Mouse (Mus musculus) CH12.LX (cell line): Measurements from ENCODE around the gene Hip1. TPM values are rescaled to one million over a fixed set of nuclear protein-coding genes. Genes with fewer than 3 reads are reported as not detected.

ENCODE experiments used
- DNase-seq: peaks from one replicate; pipeline ENCODE4 v3.0.0-alpha.2; 2013; ENCODE audit errors: extremely low read depth
- H3K27ac ChIP-seq: 2 replicates; pipeline ENCODE4 v1.5.1; 2012; ENCODE audit warnings: low read depth, mild to moderate bottlenecking, control low read depth, moderate library complexity; ENCODE audit not compliant: insufficient read depth
- H3K27me3 ChIP-seq: replicated peaks from 2 replicates; pipeline ENCODE3; 2012; ENCODE audit warnings: inconsistent platforms
- H3K36me3 ChIP-seq, 2 experiments: replicated peaks in 1 of 2; 2 replicates each; pipeline versions ENCODE3 to v1.6.1; 2012; ENCODE audit warnings: inconsistent platforms in 1 of 2, low read length in 1 of 2, mild to moderate bottlenecking in 1 of 2, mixed read lengths in 1 of 2, moderate library complexity in 1 of 2; ENCODE audit not compliant: control insufficient read depth in 1 of 2, insufficient read depth in 1 of 2
- H3K4me1 ChIP-seq, 2 experiments: 2 replicates each; pipeline ENCODE4 v1.6.1; 2012; ENCODE audit warnings: inconsistent platforms in 1 of 2, moderate library complexity in 1 of 2; ENCODE audit not compliant: insufficient read depth in 2 of 2, control insufficient read depth in 1 of 2
- H3K4me2 ChIP-seq: 2 replicates; pipeline ENCODE4 v1.6.1; 2012; ENCODE audit warnings: low read depth, mild to moderate bottlenecking, control low read depth; ENCODE audit not compliant: poor library complexity, insufficient read depth, severe bottlenecking
- H3K4me3 ChIP-seq, 3 experiments: fragments of 150-350 bp in 1 of 3; sonication (generic) in 1 of 3; replicated peaks in 1 of 3; 2 replicates each; pipeline versions ENCODE3 to v1.5.1; 2011 to 2012; ENCODE audit warnings: low read depth in 2 of 3, low read length in 2 of 3, mild to moderate bottlenecking in 2 of 3, moderate library complexity in 2 of 3, control low read depth in 1 of 3, improper control_type of control experiment in 1 of 3, inconsistent platforms in 1 of 3, mixed read lengths in 1 of 3; ENCODE audit not compliant: poor library complexity in 1 of 3
- H3K79me2 ChIP-seq: replicated peaks from 2 replicates; pipeline ENCODE4 v1.6.1; 2012; ENCODE audit warnings: mild to moderate bottlenecking, moderate library complexity; ENCODE audit not compliant: control insufficient read depth, poor library complexity, insufficient read depth, severe bottlenecking; ENCODE audit errors: extremely low read depth
- H3K9ac ChIP-seq: 2 replicates; pipeline ENCODE4 v1.6.1; 2012; ENCODE audit warnings: low read depth, mild to moderate bottlenecking, control low read depth, moderate library complexity; ENCODE audit not compliant: insufficient read depth
- H3K9me3 ChIP-seq: replicated peaks from 2 replicates; pipeline ENCODE3; 2012; ENCODE audit warnings: low read length, inconsistent platforms, mixed read lengths
- BHLHE40 ChIP-seq: IDR thresholded peaks from 2 replicates; pipeline ENCODE4 v1.6.1; 2011; ENCODE audit warnings: mild to moderate bottlenecking, low read depth, low read length, improper control_type of control experiment
- CHD1 ChIP-seq: IDR thresholded peaks from 2 replicates; pipeline ENCODE4 v1.6.1; 2012; ENCODE audit warnings: low read depth, low read length, improper control_type of control experiment, inconsistent platforms
- CHD2 ChIP-seq: IDR thresholded peaks from 2 replicates; pipeline ENCODE4 v1.6.1; 2011; ENCODE audit warnings: low read length, improper control_type of control experiment
- CTCF ChIP-seq, 2 experiments: IDR thresholded peaks in 1 of 2; conservative IDR thresholded peaks in 1 of 2; 2 replicates each; pipeline ENCODE4 v1.5.1; 2011 to 2012; ENCODE audit warnings: low read depth in 2 of 2, low read length in 2 of 2, improper control_type of control experiment in 1 of 2, inconsistent platforms in 1 of 2, mild to moderate bottlenecking in 1 of 2, moderate library complexity in 1 of 2
- E2F4 ChIP-seq: IDR thresholded peaks from 2 replicates; pipeline ENCODE4 v1.6.1; 2011; ENCODE audit warnings: low read depth, low read length, improper control_type of control experiment; ENCODE audit not compliant: insufficient replicate concordance
- ELF1 ChIP-seq: IDR thresholded peaks from 2 replicates; pipeline ENCODE4 v1.6.1; 2014; ENCODE audit warnings: low read depth, mild to moderate bottlenecking, inconsistent platforms, low read length, improper control_type of control experiment
- EP300 ChIP-seq: IDR thresholded peaks from 2 replicates; pipeline ENCODE4 v1.6.1; 2011; ENCODE audit warnings: low read length, improper control_type of control experiment
- ETS1 ChIP-seq: conservative IDR thresholded peaks from 2 replicates; pipeline ENCODE4 v1.6.1; 2012; ENCODE audit warnings: low read depth, mild to moderate bottlenecking, inconsistent platforms, low read length, improper control_type of control experiment, moderate library complexity
- GABPA ChIP-seq: IDR thresholded peaks from 2 replicates; pipeline ENCODE4 v1.6.1; 2012; ENCODE audit warnings: low read depth, low read length, improper control_type of control experiment, inconsistent platforms; ENCODE audit not compliant: insufficient replicate concordance
- HCFC1 ChIP-seq: IDR thresholded peaks from 2 replicates; pipeline ENCODE4 v1.6.1; 2012; ENCODE audit warnings: low read depth, mild to moderate bottlenecking, inconsistent platforms, low read length, improper control_type of control experiment
- IRF4 ChIP-seq: IDR thresholded peaks from 2 replicates; pipeline ENCODE4 v1.6.1; 2014; ENCODE audit warnings: low read depth, mild to moderate bottlenecking, inconsistent platforms, low read length, improper control_type of control experiment
- JUND ChIP-seq: conservative IDR thresholded peaks from 2 replicates; pipeline ENCODE4 v1.6.1; 2011; ENCODE audit warnings: low read depth, low read length, improper control_type of control experiment
- KAT2A ChIP-seq: IDR thresholded peaks from 2 replicates; pipeline ENCODE4 v1.6.1; 2012; ENCODE audit warnings: low read length, improper control_type of control experiment, inconsistent platforms; ENCODE audit not compliant: insufficient replicate concordance
- MAFK ChIP-seq: IDR thresholded peaks from 2 replicates; pipeline ENCODE4 v1.6.1; 2011; ENCODE audit warnings: low read length, improper control_type of control experiment; ENCODE audit not compliant: insufficient replicate concordance
- MAX ChIP-seq: IDR thresholded peaks from 2 replicates; pipeline ENCODE4 v1.6.1; 2011; ENCODE audit warnings: low read length, improper control_type of control experiment
- MEF2A ChIP-seq: IDR thresholded peaks from 2 replicates; pipeline ENCODE4 v1.6.1; 2014; ENCODE audit warnings: low read depth, mild to moderate bottlenecking, inconsistent platforms, low read length, improper control_type of control experiment, borderline replicate concordance
- NELFE ChIP-seq: IDR thresholded peaks from 2 replicates; pipeline ENCODE4 v1.6.1; 2011; ENCODE audit warnings: low read depth, low read length, improper control_type of control experiment
- NRF1 ChIP-seq: IDR thresholded peaks from 2 replicates; pipeline ENCODE4 v1.6.1; 2014; ENCODE audit warnings: low read depth, mild to moderate bottlenecking, inconsistent platforms, low read length, improper control_type of control experiment, moderate library complexity
- RAD21 ChIP-seq: IDR thresholded peaks from 2 replicates; pipeline ENCODE4 v1.6.1; 2011; ENCODE audit warnings: low read depth, mild to moderate bottlenecking, low read length, improper control_type of control experiment, moderate library complexity
- RCOR1 ChIP-seq: conservative IDR thresholded peaks from 2 replicates; pipeline ENCODE4 v1.6.1; 2012; ENCODE audit warnings: low read depth, mild to moderate bottlenecking, inconsistent platforms, low read length, improper control_type of control experiment
- SIN3A ChIP-seq: IDR thresholded peaks from 2 replicates; pipeline ENCODE4 v1.6.1; 2012; ENCODE audit warnings: low read length, improper control_type of control experiment, inconsistent platforms
- SMC3 ChIP-seq: IDR thresholded peaks from 2 replicates; pipeline ENCODE4 v1.6.1; 2011; ENCODE audit warnings: low read depth, low read length, improper control_type of control experiment
- USF1 ChIP-seq: IDR thresholded peaks from 2 replicates; pipeline ENCODE4 v1.6.1; 2014; ENCODE audit warnings: low read depth, mild to moderate bottlenecking, inconsistent platforms, low read length, improper control_type of control experiment
- USF2 ChIP-seq: conservative IDR thresholded peaks from 2 replicates; pipeline ENCODE4 v1.6.1; 2011; ENCODE audit warnings: low read depth, low read length, improper control_type of control experiment
- ZKSCAN1 ChIP-seq: IDR thresholded peaks from 2 replicates; pipeline ENCODE4 v1.6.1; 2012; ENCODE audit warnings: low read depth, inconsistent platforms, low read length, improper control_type of control experiment, borderline replicate concordance
- ZMIZ1 ChIP-seq: IDR thresholded peaks from 2 replicates; pipeline ENCODE4 v1.6.1; 2012; ENCODE audit warnings: low read depth, mild to moderate bottlenecking, inconsistent platforms, low read length, improper control_type of control experiment
- ZNF384 ChIP-seq: IDR thresholded peaks from 2 replicates; pipeline ENCODE4 v1.6.1; 2012; ENCODE audit warnings: low read depth, low read length, improper control_type of control experiment, inconsistent platforms
- dilution Hi-C: fragments of 300-500 bp; cut with MboI; formaldehyde crosslinking; loops from 2 replicates; pipeline ENCODE4 v1.14.3; 2020; ENCODE audit warnings: low sequenced_read_pairs; ENCODE audit not compliant: extremely low pct_unique_long_range_greater_than_20kb, extremely low pct_ligation_motif_present
- in situ Hi-C: fragments of 300-500 bp; cut with MboI; formaldehyde crosslinking; loops from 3 replicates; pipeline ENCODE4 v1.14.3; 2019; ENCODE audit warnings: low sequenced_read_pairs, low pct_ligation_motif_present, low pct_unique_long_range_greater_than_20kb, mixed read lengths
- polyA plus RNA-seq: library from polyadenylated mRNA; unstranded; fragments of >175 nt; gene quantifications from 2 replicates; pipeline ENCODE4 v1.2.1, GENCODE M21; 2012; ENCODE audit warnings: low read depth; ENCODE audit not compliant: insufficient read length
- total RNA-seq, 2 experiments: library from RNA; depleted of rRNA; stranded (reverse); fragments of 300-350 nt in 1 of 2; fragments of >200 nt in 1 of 2; gene quantifications; 2 replicates each; pipeline ENCODE4 v1.2.3; 2012 to 2014

Hip1 gene
- total and polyA plus RNA-seq, 3 experiments: 2.2 to 6.4 (median 3.4) TPM

GRCm38 (mm10) chr5:135471747-135472146 lies 73.2 kb downstream of the Hip1 start:
- no peak overlapping the region for H3K9ac ChIP-seq
- H3K4me2 ChIP-seq: no peak overlapping the region
- TF ChIP-seq RCOR1 (no peak), ETS1 (no peak), ZNF384 (no peak), MEF2A (no peak), JUND (no peak), CHD2 (no peak), IRF4 (no peak), E2F4 (no peak), BHLHE40 (no peak), NELFE (no peak), CHD1 (no peak), NRF1 (no peak), USF1 (no peak), SIN3A (no peak), KAT2A (no peak), RAD21 (no peak), ZMIZ1 (no peak)
- no peaks in the 10 kb centered on the region for H3K36me3 ChIP-seq
- no peak overlapping the region for H3K27ac ChIP-seq
- H3K4me1 ChIP-seq: peaks cover 16 to 26% of the 10 kb centered on the region in 2 experiments
- no peaks in the 10 kb centered on the region for H3K79me2 ChIP-seq
- peaks cover 13% of the 10 kb centered on the region for H3K9me3 ChIP-seq
- H3K27me3 ChIP-seq: no peaks in the 10 kb centered on the region
- no peak overlapping the region for H3K4me3 ChIP-seq
- in situ Hi-C loops: no loop called here
- dilution Hi-C loops: no loop called here
- DNase-seq: no peak

GRCm38 (mm10) chr5:135468280-135468679 lies 76.6 kb downstream of the Hip1 start:
- in situ Hi-C loops: no loop called here
- TF ChIP-seq CTCF (conservative IDR thresholded peaks at IDR 0.05 in 1 of 2, IDR thresholded peaks at IDR 0.05 in 1 of 2; ENCODE audit: low read depth in 2 of 2, low read length in 2 of 2) (no peak), USF2 (no peak), IRF4 (no peak), MEF2A (no peak), NELFE (no peak), ELF1 (no peak), ZMIZ1 (no peak), USF1 (no peak), MAFK (no peak), GABPA (no peak), ETS1 (no peak), ZKSCAN1 (no peak), EP300 (no peak), MAX (no peak), RCOR1 (no peak), SIN3A (no peak), SMC3 (no peak), CHD1 (no peak), HCFC1 (no peak)
- TF ChIP-seq, all 38 proteins: peak for 0
- peaks cover 11% of the 10 kb centered on the region for H3K9me3 ChIP-seq
- no peak for DNase-seq
- H3K36me3 ChIP-seq: no peaks in the 10 kb centered on the region
- peaks cover 9 to 12% of the 10 kb centered on the region in 2 experiments for H3K4me1 ChIP-seq
- H3K27me3 ChIP-seq: no peaks in the 10 kb centered on the region
- dilution Hi-C loops: no loop called here
- H3K27ac ChIP-seq: no peak overlapping the region
- no peaks in the 10 kb centered on the region for H3K79me2 ChIP-seq
- no peak overlapping the region for H3K4me2 ChIP-seq
- no peak overlapping the region for H3K4me3 ChIP-seq
- no peak overlapping the region for H3K9ac ChIP-seq
